Mouse (Mus musculus) CD4-positive naive resting alpha-beta T cell, adult 57 days (primary cell): ENCODE measurements around the gene 2210017I01Rik. TPM values are rescaled to one million over a fixed set of nuclear protein-coding genes. Genes with fewer than 3 reads are reported as not detected.

Source experiments
- total RNA-seq: library from RNA; stranded (reverse); gene quantifications from one replicate; pipeline ENCODE4 v1.2.4, GENCODE M21; 2023

2210017I01Rik gene
- not detected for total RNA-seq

DNA sequence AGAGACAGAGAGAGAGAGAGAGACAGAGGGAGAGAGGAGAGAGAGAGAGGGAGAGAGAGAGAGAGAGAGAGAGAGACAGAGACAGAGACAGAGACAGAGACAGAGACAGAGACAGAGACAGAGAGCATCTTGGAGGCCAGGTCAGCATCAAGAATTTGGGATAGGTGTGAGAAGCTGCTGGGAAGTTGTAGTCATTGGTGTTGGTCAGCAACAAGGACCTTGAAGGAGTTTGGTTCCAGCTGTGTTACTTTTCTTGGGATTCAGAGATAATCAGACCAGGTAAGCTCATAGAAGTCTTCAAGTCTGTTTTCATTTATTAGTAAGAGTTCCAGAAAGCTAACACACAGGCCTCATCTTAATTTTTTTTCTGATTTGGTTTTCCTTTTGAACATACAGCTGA is at the start of gene 2210017I01Rik:
Gene 2210017I01Rik (minus strand): TSS at position 101 of the 400 bp plus-strand sequence.

DNA sequence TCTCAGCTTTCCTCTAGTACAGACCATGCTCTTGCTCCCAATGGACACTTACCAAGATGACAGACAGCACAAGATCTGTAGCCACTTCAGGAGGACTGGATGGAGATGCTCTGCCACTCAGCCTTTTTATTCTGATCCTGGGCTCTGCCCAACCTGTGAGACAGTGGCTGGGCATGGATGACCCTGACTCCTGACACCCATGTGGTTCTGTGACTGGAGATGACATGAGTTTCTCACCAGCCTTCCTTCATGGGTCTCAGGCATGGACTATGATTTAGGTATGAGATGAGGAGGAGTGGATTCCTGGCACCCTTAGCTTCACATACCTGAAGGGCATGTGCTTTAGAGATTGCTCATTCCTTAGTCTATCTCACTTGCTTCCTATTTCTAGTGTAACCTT is 49.5 kb upstream of the 2210017I01Rik start, which contains the start of gene Lce1b:
Gene Lce1b (minus strand): TSS at position 101 of the 400 bp plus-strand sequence.

DNA sequence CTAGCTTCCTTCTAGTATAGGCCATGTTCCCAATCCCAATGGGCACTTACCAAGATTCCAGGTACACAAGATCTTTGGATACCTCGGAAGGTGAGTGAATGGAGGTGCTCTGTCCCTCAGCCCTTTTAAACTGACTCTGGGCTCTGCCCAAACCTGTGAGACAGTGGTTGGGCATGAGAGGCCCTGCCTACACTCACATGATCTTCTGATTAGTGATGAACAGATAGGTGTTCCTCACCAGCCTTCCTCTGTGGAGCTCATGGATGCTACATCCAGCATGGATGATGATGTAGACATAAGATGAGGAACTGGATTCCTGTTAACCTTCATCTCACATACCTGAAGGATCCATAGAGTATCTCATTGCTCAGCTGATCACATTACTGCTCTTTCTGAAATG is 40.9 kb upstream of the 2210017I01Rik start, which contains the start of gene Lce1a1:
Gene Lce1a1 (minus strand): TSS at position 101 of the 400 bp plus-strand sequence.

DNA sequence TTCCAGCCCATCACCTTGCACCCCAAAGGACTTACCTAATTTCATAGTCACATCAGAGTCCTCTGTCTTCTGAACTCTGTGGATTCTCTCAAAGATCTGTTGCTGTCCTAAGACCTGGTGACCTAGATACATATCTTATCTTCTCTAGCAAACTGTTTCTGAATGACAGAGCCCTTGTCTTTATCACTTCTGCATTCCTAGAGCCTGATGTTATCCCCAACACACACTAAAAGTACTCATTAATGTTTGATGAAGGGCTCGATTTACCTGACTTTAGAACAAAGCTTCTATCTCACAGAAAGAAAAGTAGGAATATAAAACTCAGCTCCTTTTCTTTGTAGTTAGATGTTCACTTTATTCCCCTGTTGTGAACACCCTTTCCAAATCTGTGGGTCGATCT is 14.3 kb upstream of the 2210017I01Rik start, which contains the start of gene Lce6a:
Gene Lce6a (minus strand): TSS at position 101 of the 400 bp plus-strand sequence.

DNA sequence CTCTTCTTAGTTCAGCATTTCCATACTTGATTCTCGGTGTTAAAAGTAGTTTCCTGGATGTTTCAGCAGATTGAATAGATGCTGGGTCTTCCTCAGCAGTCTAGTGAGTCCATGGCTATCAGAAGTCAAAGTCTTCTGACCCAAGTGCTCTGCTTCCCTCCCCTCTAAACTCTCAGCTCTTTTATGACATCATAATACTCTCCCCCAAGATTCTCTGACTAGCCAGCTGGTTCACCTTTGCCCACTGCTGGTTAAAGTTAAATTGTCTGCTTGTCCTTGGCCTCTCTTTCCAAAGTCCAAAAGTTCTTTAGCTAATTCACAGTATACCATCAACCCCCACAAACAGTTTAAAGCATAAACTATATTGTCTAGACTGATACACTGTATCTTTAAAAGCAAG is 18.4 kb downstream of the 2210017I01Rik start, which contains the start of gene Smcp:
Gene Smcp (minus strand): TSS at position 140 of the 400 bp plus-strand sequence.

DNA sequence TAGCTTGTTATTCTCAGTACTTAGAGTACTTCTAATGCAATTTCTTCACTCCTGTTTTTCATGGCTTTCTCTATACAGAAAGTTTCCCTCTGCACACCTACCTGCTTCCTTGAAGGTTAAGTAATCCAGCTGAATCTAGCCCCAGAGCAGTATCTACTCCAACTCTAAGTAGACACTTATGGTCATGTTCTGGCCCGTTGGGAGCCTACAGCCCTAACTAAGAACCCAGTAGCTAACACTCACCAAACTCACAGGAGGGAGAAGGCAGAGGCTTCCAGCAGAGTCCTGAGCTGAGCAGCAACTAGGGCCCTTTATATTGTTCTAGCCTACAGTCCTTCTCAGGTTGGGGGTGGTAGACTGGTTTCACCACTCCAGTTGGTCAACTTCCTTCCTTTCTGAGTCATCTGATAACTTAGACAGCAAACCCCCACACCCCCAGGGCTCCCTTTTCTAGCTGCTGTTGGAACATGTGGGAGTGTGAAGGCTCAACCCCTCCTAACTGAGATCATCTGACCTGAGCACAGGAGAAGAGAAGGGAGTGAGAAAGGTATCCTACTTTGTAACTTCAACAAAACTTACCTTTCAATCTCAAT is 33.7 kb downstream of the 2210017I01Rik start, which contains the start of gene Ivl:
Gene Ivl (minus strand): TSS at position 287 of the 593 bp plus-strand sequence.

Other genes with a start within 250 kb of the 2210017I01Rik start
- gene Sprr2f, start 242.3 kb downstream of the 2210017I01Rik start, total RNA-seq: not detected
- gene Sprr2h, start 221.8 kb downstream of the 2210017I01Rik start, total RNA-seq: not detected
- gene Sprr2i, start 199.5 kb downstream of the 2210017I01Rik start, total RNA-seq: not detected
- gene Sprr2j-ps, start 189.4 kb downstream of the 2210017I01Rik start, total RNA-seq: not detected
- 4.4 TPM for gene Gm9774, start 178.1 kb downstream of the 2210017I01Rik start, total RNA-seq
- gene Sprr2k, start 174.9 kb downstream of the 2210017I01Rik start, total RNA-seq: not detected
- gene Sprr1b, start 168.7 kb downstream of the 2210017I01Rik start, total RNA-seq: not detected
- gene Sprr3, start 148.8 kb downstream of the 2210017I01Rik start, total RNA-seq: not detected
- gene Sprr1a, start 121.6 kb downstream of the 2210017I01Rik start, total RNA-seq: not detected
- not detected for gene Sprr4, start 107.0 kb downstream of the 2210017I01Rik start, total RNA-seq
- gene 2310046K23Rik, start 73.0 kb downstream of the 2210017I01Rik start, total RNA-seq: not detected
- not detected for gene Ivl, start 33.8 kb downstream of the 2210017I01Rik start, total RNA-seq
- gene Smcp, start 18.5 kb downstream of the 2210017I01Rik start, total RNA-seq: not detected
- gene Lce6a, start 14.2 kb upstream of the 2210017I01Rik start, total RNA-seq: not detected
- not detected for gene Lce1a1, start 40.8 kb upstream of the 2210017I01Rik start, total RNA-seq
- gene Lce1b, start 49.4 kb upstream of the 2210017I01Rik start, total RNA-seq: not detected
- gene Lce1a2, start 62.8 kb upstream of the 2210017I01Rik start, total RNA-seq: not detected
- not detected for gene Lce1c, start 71.8 kb upstream of the 2210017I01Rik start, total RNA-seq
- gene Lce1d, start 79.7 kb upstream of the 2210017I01Rik start, total RNA-seq: not detected
- not detected for gene Lce1e, start 101.6 kb upstream of the 2210017I01Rik start, total RNA-seq
- gene Lce1f, start 112.9 kb upstream of the 2210017I01Rik start, total RNA-seq: not detected
- not detected for gene Gm38119, start 131.6 kb upstream of the 2210017I01Rik start, total RNA-seq
- gene Lce1g, start 144.8 kb upstream of the 2210017I01Rik start, total RNA-seq: not detected
- gene Lce1h, start 157.6 kb upstream of the 2210017I01Rik start, total RNA-seq: not detected
- gene Lce1i, start 171.4 kb upstream of the 2210017I01Rik start, total RNA-seq: not detected
- not detected for gene Lce1j, start 183.0 kb upstream of the 2210017I01Rik start, total RNA-seq
- not detected for gene Lce1k, start 200.4 kb upstream of the 2210017I01Rik start, total RNA-seq
- not detected for gene Kprp, start 219.8 kb upstream of the 2210017I01Rik start, total RNA-seq
- not detected for gene Lce1l, start 243.8 kb upstream of the 2210017I01Rik start, total RNA-seq